Comparison of ENCODE assay signal across 28 mouse cellular contexts in the genomic region with DNA sequence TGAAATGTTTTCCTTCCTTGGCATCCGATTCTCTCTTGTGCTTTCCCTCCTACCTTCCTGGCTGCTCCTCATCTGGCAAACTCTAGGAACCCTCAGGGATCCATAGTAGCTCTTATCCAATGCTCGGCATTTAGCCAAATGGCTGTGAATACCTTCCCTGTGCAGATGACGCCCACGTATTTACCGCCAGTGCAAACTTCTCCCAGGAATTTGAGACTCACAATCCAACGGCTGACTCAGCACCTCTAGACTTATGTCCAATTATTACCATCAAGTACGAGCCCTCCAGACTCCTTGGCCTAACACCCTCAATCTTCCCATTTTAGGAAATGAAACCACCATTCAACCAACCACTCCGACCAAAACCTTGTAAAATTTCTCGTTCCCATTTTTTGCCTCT. TPM values are rescaled to one million over a fixed set of nuclear protein-coding genes. Genes with fewer than 3 reads are reported as not detected.
DNase-seq lines count a peak whose midpoint lies in the region; ATAC-seq and TF ChIP-seq lines count a peak whose summit lies in the region.
"Had no signal": no experiment of that assay in that cellular context is flagged by ENCODE, and none has a peak within 500 bp of the region (broad histone marks: within the 10 kb centered on the region; RNA-seq: fewer than 3 reads in every experiment).

No protein-coding gene starts in this region.

- H3K27me3 ChIP-seq in midbrain, embryonic 11.5 days (ENCODE audit: control insufficient read depth, insufficient read depth, low read length), result no peaks in the 10 kb centered on the region
- peaks cover 10% of the 10 kb centered on the region for H3K27me3 ChIP-seq in midbrain, embryonic 10.5 days (ENCODE audit: low read depth, poor library complexity, severe bottlenecking)
- no peaks in the 10 kb centered on the region for H3K27me3 ChIP-seq in kidney, embryonic 16.5 days (ENCODE audit: insufficient read depth, low read length)
- H3K27me3 ChIP-seq: embryonic facial prominence, embryonic 15.5 days; hindbrain, embryonic 13.5 days; kidney, embryonic 15.5 days; midbrain, embryonic 15.5 days; neural tube, embryonic 13.5 days; stomach, embryonic 15.5 days had no signal

- ATAC-seq in midbrain, embryonic 11.5 days (ENCODE audit: low FRiP score), result no peak
- ATAC-seq in kidney, embryonic 16.5 days (ENCODE audit: low FRiP score, low TSS enrichment), result no peak
- ATAC-seq: forebrain, embryonic 16.5 days; midbrain, embryonic 15.5 days had no signal

- H3K9ac ChIP-seq in midbrain, embryonic 11.5 days (ENCODE audit: low read length), result no peak overlapping the region
- no peak overlapping the region for H3K9ac ChIP-seq in kidney, embryonic 16.5 days (replicated peaks; ENCODE audit: low read length)
- H3K9ac ChIP-seq: embryonic facial prominence, embryonic 15.5 days; hindbrain, embryonic 13.5 days; kidney, embryonic 15.5 days; midbrain, embryonic 15.5 days; neural tube, embryonic 13.5 days; stomach, embryonic 15.5 days had no signal

- H3K4me3 ChIP-seq in midbrain, embryonic 11.5 days (ENCODE audit: low read depth, low read length), result no peak overlapping the region
- H3K4me3 ChIP-seq in midbrain, embryonic 10.5 days, result no peak overlapping the region
- no peak overlapping the region for H3K4me3 ChIP-seq in kidney, embryonic 16.5 days (ENCODE audit: low read length)
- H3K4me3 ChIP-seq: embryonic facial prominence, embryonic 15.5 days; forebrain, embryonic 10.5 days; hindbrain, embryonic 13.5 days; kidney, embryonic 15.5 days; left cerebral cortex, adult 2 months; midbrain, embryonic 15.5 days; neural tube, embryonic 13.5 days; stomach, embryonic 15.5 days had no signal

- WGBS in midbrain, embryonic 11.5 days, result 91% methylated on average over 9 of the region's 9 CpGs
- WGBS in midbrain, embryonic 10.5 days, result 91% methylated on average over 9 of the region's 9 CpGs
- WGBS in kidney, embryonic 16.5 days, result 72% methylated on average over 9 of the region's 9 CpGs

- no peak overlapping the region for H3K27ac ChIP-seq in midbrain, embryonic 11.5 days (ENCODE audit: low read depth, low read length)
- no peak overlapping the region for H3K27ac ChIP-seq in midbrain, embryonic 10.5 days (replicated peaks)
- no peak overlapping the region for H3K27ac ChIP-seq in kidney, embryonic 16.5 days (ENCODE audit: low read length)
- H3K27ac ChIP-seq: embryonic facial prominence, embryonic 15.5 days; forebrain, embryonic 10.5 days; hindbrain, embryonic 13.5 days; kidney, embryonic 15.5 days; left cerebral cortex, adult 2 months; midbrain, embryonic 15.5 days; neural tube, embryonic 13.5 days; stomach, embryonic 15.5 days had no signal

- DNase-seq in adrenal gland, postnatal 10 days, result peak; percentile 30
- DNase-seq in adrenal gland, postnatal 25 days, result no peak
- peak; percentile 17 for DNase-seq in midbrain, embryonic 11.5 days (ENCODE audit: low spot score, missing footprints)
- DNase-seq in midbrain, embryonic 10.5 days (ENCODE audit: low spot score), result no peak
- DNase-seq in brain, embryonic 14.5 days (ENCODE audit: low read depth), result peak; percentile 5
- DNase-seq in thymus, postnatal 4 days, result no peak
- DNase-seq in embryo, embryonic 9.5 days (ENCODE audit: extremely low spot score), result no peak
- DNase-seq: adrenal gland, postnatal 36 days; cerebellum, adult 11-12 months; cerebellum, postnatal 25 days; gastrocnemius, postnatal 14 days; heart, postnatal 36 days; kidney, adult 11 months; layer of hippocampus, adult 9-11 months; lung, postnatal 10 days; thymus, postnatal 36 days had no signal

- H3K9me3 ChIP-seq in midbrain, embryonic 11.5 days (ENCODE audit: control insufficient read depth, low read length), result no peaks in the 10 kb centered on the region
- no peaks in the 10 kb centered on the region for H3K9me3 ChIP-seq in midbrain, embryonic 10.5 days (replicated peaks)
- no peaks in the 10 kb centered on the region for H3K9me3 ChIP-seq in kidney, embryonic 16.5 days (ENCODE audit: low read length)
- H3K9me3 ChIP-seq: embryonic facial prominence, embryonic 15.5 days; forebrain, embryonic 10.5 days; G1E; hindbrain, embryonic 13.5 days; kidney, embryonic 15.5 days; midbrain, embryonic 15.5 days; neural tube, embryonic 13.5 days; stomach, embryonic 15.5 days had no signal

- TF ChIP-seq CTCF in brain, embryonic 14.5 days (IDR thresholded peaks at IDR 0.05; ENCODE audit: borderline replicate concordance, extremely low read depth, insufficient read depth, insufficient read length), result no peak

- no peak for TF ChIP-seq POLR2A in brain, embryonic 14.5 days (IDR thresholded peaks at IDR 0.05; ENCODE audit: borderline replicate concordance, extremely low read depth, insufficient read depth, insufficient read length, poor library complexity, severe bottlenecking)

- peaks cover 9% of the 10 kb centered on the region; the same call in 1 of the 2 replicates for H3K36me3 ChIP-seq in midbrain, embryonic 11.5 days (ENCODE audit: control insufficient read depth, insufficient read depth, low read length)
- H3K36me3 ChIP-seq in midbrain, embryonic 10.5 days, result peaks cover 52% of the 10 kb centered on the region
- H3K36me3 ChIP-seq in kidney, embryonic 16.5 days (ENCODE audit: insufficient read depth, low read length), result peaks cover 17% of the 10 kb centered on the region

- H3K4me1 ChIP-seq in midbrain, embryonic 11.5 days (ENCODE audit: control insufficient read depth, insufficient read depth, low read length), result peaks cover 20% of the 10 kb centered on the region
- peaks cover 33% of the 10 kb centered on the region for H3K4me1 ChIP-seq in midbrain, embryonic 10.5 days
- H3K4me1 ChIP-seq in kidney, embryonic 16.5 days (ENCODE audit: insufficient read depth, low read length), result peaks cover 19% of the 10 kb centered on the region

- H3K4me2 ChIP-seq in midbrain, embryonic 11.5 days, result no peak overlapping the region
- H3K4me2 ChIP-seq in kidney, embryonic 16.5 days (replicated peaks; ENCODE audit: low read depth, low read length), result no peak overlapping the region
- H3K4me2 ChIP-seq: embryonic facial prominence, embryonic 15.5 days; hindbrain, embryonic 13.5 days; kidney, embryonic 15.5 days; midbrain, embryonic 15.5 days; neural tube, embryonic 13.5 days; stomach, embryonic 15.5 days had no signal

RNA-seq across cellular contexts. Expression of a gene that starts 3.3 kb away (rescaled TPM):
- 10 to 100 TPM; 57.4 to 91.2 TPM for total RNA-seq in adrenal gland, postnatal 10 days (2021)
- total RNA-seq in adrenal gland, postnatal 25 days (2021), result 42.0 and 52.2 TPM in 2 replicates
- 75.2 and 87.3 TPM in 2 replicates for polyA plus RNA-seq in midbrain, embryonic 11.5 days (2014; fragmentation: Nextera tagmentation; extraction: Ambion mirVana)
- 89.6 and 106 TPM in 2 replicates for polyA plus RNA-seq in midbrain, embryonic 10.5 days (2016; fragmentation: Nextera tagmentation; extraction: Ambion mirVana)
- 73.0 and 87.3 TPM in 2 replicates for polyA plus RNA-seq in brain, embryonic 14.5 days (2012; rRNA removed)
- polyA plus RNA-seq in kidney, embryonic 16.5 days (2015; fragmentation: Nextera tagmentation; extraction: Ambion mirVana), result 79.2 and 82.7 TPM in 2 replicates

RNA-seq across cellular contexts. Expression of a gene that starts 53.0 kb away (rescaled TPM):
- total RNA-seq in adrenal gland, postnatal 10 days (2021), result 10 to 100 TPM; 25.9 to 37.2 TPM
- 13.0 and 13.4 TPM in 2 replicates for total RNA-seq in adrenal gland, postnatal 25 days (2021)
- polyA plus RNA-seq in midbrain, embryonic 11.5 days (2014; fragmentation: Nextera tagmentation; extraction: Ambion mirVana), result 0.07 and 0.11 TPM in 2 replicates
- 0.04 and 0.09 TPM in 2 replicates for polyA plus RNA-seq in midbrain, embryonic 10.5 days (2016; fragmentation: Nextera tagmentation; extraction: Ambion mirVana)
- 0.15 and 0.24 TPM in 2 replicates for polyA plus RNA-seq in brain, embryonic 14.5 days (2012; rRNA removed)
- polyA plus RNA-seq in kidney, embryonic 16.5 days (2015; fragmentation: Nextera tagmentation; extraction: Ambion mirVana), result 1.9 and 2.1 TPM in 2 replicates
- total RNA-seq: gastrocnemius, postnatal 14 days; megakaryocyte progenitor cell, adult 5-6 weeks had no signal
- polyA plus RNA-seq: G1E had no signal

Comparison
In these comparisons a context has a peak if more than half of its experiments do, and no peak if none do; other contexts are left out.
1. DNase-seq: peak in adrenal gland, postnatal 10 days (single experiment), midbrain, embryonic 11.5 days (single experiment) and brain, embryonic 14.5 days (single experiment); none in adrenal gland, postnatal 25 days (single experiment), midbrain, embryonic 10.5 days (single experiment), thymus, postnatal 4 days (single experiment) and embryo, embryonic 9.5 days (single experiment).